Mouse (Mus musculus) G1E (cell line): ENCODE measurements around the gene Abl1. TPM values are rescaled to one million over a fixed set of nuclear protein-coding genes. Genes with fewer than 3 reads are reported as not detected.

Experiments
- ATAC-seq: 2 replicates; pipeline ENCODE4 v1.8.0; 2016; ENCODE audit warnings: mild to moderate bottlenecking; ENCODE audit not compliant: insufficient number of reproducible peaks, poor library complexity, low FRiP score, severe bottlenecking; ENCODE audit errors: extremely low read depth
- DNase-seq: peaks from one replicate; pipeline ENCODE4 v3.0.0; 2012; ENCODE audit warnings: low spot score
- H3K27me3 ChIP-seq: 2 replicates; pipeline ENCODE4 v1.6.1; 2012; ENCODE audit warnings: mild to moderate bottlenecking, low read length, inconsistent platforms; ENCODE audit not compliant: insufficient read depth
- H3K36me3 ChIP-seq: replicated peaks from 2 replicates; pipeline ENCODE3; 2012; ENCODE audit warnings: mild to moderate bottlenecking, inconsistent platforms
- H3K4me1 ChIP-seq: 2 replicates; pipeline ENCODE4 v1.6.1; 2012; ENCODE audit warnings: low read depth, low read length, inconsistent platforms, mixed read lengths; ENCODE audit not compliant: insufficient read depth
- H3K4me3 ChIP-seq: 2 replicates; pipeline ENCODE4 v1.5.1; 2012; ENCODE audit warnings: low read depth, mild to moderate bottlenecking, inconsistent platforms, low read length, moderate library complexity, mixed read lengths
- H3K9me3 ChIP-seq: replicated peaks from 2 replicates; pipeline ENCODE4 v1.6.1; 2012; ENCODE audit warnings: inconsistent platforms
- CTCF ChIP-seq: IDR thresholded peaks from 2 replicates; pipeline ENCODE4 v1.5.1; 2012; ENCODE audit warnings: low read depth, low read length, inconsistent platforms, mixed read lengths
- GATA1 ChIP-seq: IDR thresholded peaks from 2 replicates; pipeline ENCODE4 v1.6.1; 2012; ENCODE audit warnings: borderline replicate concordance, low read length, inconsistent platforms, mixed read lengths
- GATA2 ChIP-seq: IDR thresholded peaks from 2 replicates; pipeline ENCODE4 v1.6.1; 2012; ENCODE audit warnings: low read depth, low read length, inconsistent platforms, borderline replicate concordance
- POLR2AphosphoS5 ChIP-seq: IDR thresholded peaks from 2 replicates; pipeline ENCODE4 v1.6.1; 2012; ENCODE audit warnings: low read depth, low read length, inconsistent platforms; ENCODE audit not compliant: insufficient replicate concordance
- TAL1 ChIP-seq: conservative IDR thresholded peaks from 2 replicates; pipeline ENCODE4 v1.6.1; 2012; ENCODE audit warnings: low read depth, low read length, inconsistent platforms, mixed read lengths
- polyA plus RNA-seq: library from polyadenylated mRNA; stranded (reverse); fragments of >175 nt; gene quantifications from 2 replicates; pipeline ENCODE4 v1.2.3, GENCODE M21; 2012
- total RNA-seq, 2 experiments: library from RNA; stranded (forward) in 1 of 2; stranded (reverse) in 1 of 2; fragments of 200-1000 nt in 1 of 2; fragments of >200 nt in 1 of 2; fragmentation: Nextera tagmentation in 1 of 2; gene quantifications; 2 replicates each; pipeline ENCODE4 v1.2.3; 2014 to 2017

Abl1 gene
- total and polyA plus RNA-seq, 3 experiments, result 22.3 to 66.4 (median 58.4) TPM

GRCm38 (mm10) chr2:31769631-31770111, 81.5 kb downstream of the Abl1 start:
- Histone ChIP-seq H3K36me3 (peaks cover 47% of the 10 kb centered on the region), H3K9me3 (no peaks in the 10 kb centered on the region), H3K4me3 (no peak overlapping the region), H3K4me1 (peaks cover 28% of the 10 kb centered on the region), H3K27me3 (no peaks in the 10 kb centered on the region)
- DNase-seq (no peak), ATAC-seq (no peak)
- TF ChIP-seq GATA1 (no peak), CTCF (no peak), TAL1 (no peak), POLR2AphosphoS5 (no peak), GATA2 (no peak)

GRCm38 (mm10) chr2:31770781-31771441, 82.7 kb downstream of the Abl1 start:
- Histone ChIP-seq H3K4me1 (peaks cover 22% of the 10 kb centered on the region), H3K4me3 (no peak overlapping the region), H3K36me3 (peaks cover 46% of the 10 kb centered on the region), H3K9me3 (no peaks in the 10 kb centered on the region), H3K27me3 (no peaks in the 10 kb centered on the region)
- no peak for ATAC-seq
- TF ChIP-seq CTCF (no peak), GATA1 (no peak), POLR2AphosphoS5 (no peak)
- no peak for DNase-seq

GRCm38 (mm10) chr2:31776479-31776878, 88.3 kb downstream of the Abl1 start:
- H3K36me3 ChIP-seq, result peaks cover 57% of the 10 kb centered on the region

GRCm38 (mm10) chr2:31779258-31779657, 91.1 kb downstream of the Abl1 start:
- DNase-seq (no peak), ATAC-seq (no peak)
- H3K36me3 ChIP-seq, result peaks cover 77% of the 10 kb centered on the region
- H3K4me3 ChIP-seq, result no peak overlapping the region
- no peaks in the 10 kb centered on the region for H3K9me3 ChIP-seq
- H3K4me1 ChIP-seq, result no peaks in the 10 kb centered on the region
- no peaks in the 10 kb centered on the region for H3K27me3 ChIP-seq
- TF ChIP-seq POLR2AphosphoS5, result no peak
- TF ChIP-seq GATA2, result no peak
- no peak for TF ChIP-seq CTCF
- TF ChIP-seq TAL1, result no peak
- TF ChIP-seq GATA1, result no peak

More at GRCm38 (mm10) chr2:31776479-31776878, 88.3 kb downstream of the Abl1 start:
- Histone ChIP-seq H3K9me3 (no peaks in the 10 kb centered on the region), H3K27me3 (no peaks in the 10 kb centered on the region), H3K4me1 (no peaks in the 10 kb centered on the region), H3K4me3 (no peak overlapping the region)
- TF ChIP-seq TAL1, result no peak
- TF ChIP-seq GATA1, result no peak
- TF ChIP-seq POLR2AphosphoS5, result no peak
- TF ChIP-seq GATA2, result no peak
- no peak for TF ChIP-seq CTCF
- DNase-seq (no peak), ATAC-seq (no peak)

GRCm38 (mm10) chr2:31782958-31783602, 94.9 kb downstream of the Abl1 start:
- ATAC-seq (no peak), DNase-seq (no peak)
- Histone ChIP-seq H3K4me1 (no peaks in the 10 kb centered on the region), H3K36me3 (peaks cover 96% of the 10 kb centered on the region), H3K9me3 (peaks cover 7% of the 10 kb centered on the region), H3K27me3 (no peaks in the 10 kb centered on the region), H3K4me3 (no peak overlapping the region)
- no peak for TF ChIP-seq TAL1
- no peak for TF ChIP-seq POLR2AphosphoS5
- no peak for TF ChIP-seq GATA2
- TF ChIP-seq GATA1, result no peak
- TF ChIP-seq CTCF, result no peak

GRCm38 (mm10) chr2:31785074-31785473, 96.9 kb downstream of the Abl1 start:
- TF ChIP-seq GATA2, result no peak
- H3K27me3 ChIP-seq, result no peaks in the 10 kb centered on the region
- DNase-seq, result no peak
- H3K4me3 ChIP-seq, result no peak overlapping the region
- peaks cover 7% of the 10 kb centered on the region for H3K9me3 ChIP-seq
- ATAC-seq, result no peak
- H3K36me3 ChIP-seq, result peaks cover 95% of the 10 kb centered on the region
- H3K4me1 ChIP-seq, result no peaks in the 10 kb centered on the region
